Mouse (Mus musculus): ENCODE data around the gene Olfr1417.
"Not testable (repeated sequence)": the region's sequence is repeated elsewhere in the genome, so short reads cannot be mapped to it uniquely, and the experiment has no call there.

Olfr1417 gene

DNA sequence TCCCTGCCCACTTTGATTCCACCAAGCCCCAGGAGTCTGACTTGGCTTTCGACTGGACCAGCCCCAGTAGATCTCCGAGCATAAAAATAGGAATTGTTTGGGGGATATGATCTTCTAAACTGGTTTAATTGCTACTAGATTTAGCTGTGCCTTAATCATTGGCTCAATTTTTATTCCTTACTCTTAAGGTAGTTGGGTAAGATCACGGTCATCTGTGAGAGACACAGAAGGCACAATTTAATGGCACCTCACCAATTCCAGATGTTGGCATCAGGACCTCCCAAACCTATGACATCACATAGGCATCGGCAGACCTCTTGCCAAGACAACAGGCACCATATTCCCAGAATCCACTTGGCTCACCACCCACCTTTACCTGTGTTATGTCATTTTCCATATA is at the start of gene Olfr1417:
Gene Olfr1417, minus strand, starts transcription at position 101 of the 400 bp plus-strand sequence.
- no peak for DNase-seq

- DNase-seq, result no peak
Observed at GRCm38 (mm10) chr19:11886265-11886664, 47.2 kb upstream of the Olfr1417 start, which contains the start of gene Olfr1420. Olfr1420 (plus strand) TSS chr19:11886565.

GRCm38 (mm10) chr19:11878404-11878803 is 39.4 kb upstream of the Olfr1417 start:
- not testable (repeated sequence) for DNase-seq

GRCm38 (mm10) chr19:11875006-11875405 is 36.0 kb upstream of the Olfr1417 start, which contains the start of gene Olfr1419:
Olfr1419 (minus strand) TSS chr19:11875106.
- DNase-seq, result no peak

DNA sequence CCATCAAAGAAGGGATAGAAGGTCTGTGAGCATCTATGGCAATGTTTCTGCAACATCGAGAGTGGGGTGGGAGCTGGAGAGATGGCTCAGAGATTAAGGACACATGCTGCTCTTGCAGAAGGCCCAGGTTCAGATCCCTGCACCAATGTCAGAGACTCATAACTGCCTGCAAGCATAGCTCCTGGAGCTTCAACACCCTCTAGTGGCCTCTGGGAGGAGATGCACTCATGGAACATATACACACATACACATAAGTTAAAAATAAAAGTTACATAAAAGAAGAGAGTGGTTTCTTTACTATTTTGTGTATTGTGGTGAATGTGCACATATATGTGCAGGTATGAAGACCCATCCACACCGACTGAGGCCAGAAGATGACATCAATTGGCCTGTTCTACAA is 28.8 kb upstream of the Olfr1417 start:
- DNase-seq, result no peak

DNA sequence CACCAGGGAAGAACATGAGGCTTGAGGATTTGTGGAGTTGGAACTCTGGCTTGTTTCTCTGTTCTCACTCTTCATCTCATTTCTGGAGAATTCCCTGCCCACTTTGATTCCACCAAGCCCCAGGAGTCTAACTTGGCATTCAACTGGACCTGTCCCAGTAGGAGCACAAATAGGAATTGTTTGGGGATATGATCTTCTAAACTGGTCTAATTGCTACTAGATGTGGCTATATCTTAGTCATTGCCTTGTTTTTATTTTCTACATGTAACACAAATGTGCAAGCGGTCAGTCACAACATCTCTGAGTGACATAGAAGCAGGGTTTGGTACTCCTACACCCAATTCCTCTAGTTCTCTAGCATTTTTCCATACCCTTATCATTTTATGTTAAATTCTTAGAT is 21.9 kb upstream of the Olfr1417 start, which contains the start of gene Olfr1418:
Gene Olfr1418, minus strand, starts transcription at position 101 of the 400 bp plus-strand sequence.
- DNase-seq, result no peak

DNA sequence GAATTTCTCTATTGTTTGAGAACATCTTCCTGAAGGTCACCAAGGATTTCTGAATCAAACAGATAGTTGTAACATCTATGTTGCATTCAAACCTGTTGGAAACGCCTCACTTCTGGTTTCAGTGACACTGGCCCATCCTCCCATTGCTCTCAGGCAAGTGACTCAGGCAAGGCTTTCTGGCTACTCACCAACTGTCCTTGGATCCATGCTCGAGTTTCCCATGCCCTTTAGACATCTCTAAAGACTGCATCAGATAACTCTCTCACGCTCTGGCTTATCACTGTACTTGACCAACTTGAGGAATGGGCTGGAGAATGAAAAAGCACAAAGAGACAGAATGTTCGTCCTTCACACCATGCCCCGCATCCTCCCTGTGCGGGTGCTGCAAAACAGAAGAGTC is 17.5 kb upstream of the Olfr1417 start:
- no peak for DNase-seq

DNA sequence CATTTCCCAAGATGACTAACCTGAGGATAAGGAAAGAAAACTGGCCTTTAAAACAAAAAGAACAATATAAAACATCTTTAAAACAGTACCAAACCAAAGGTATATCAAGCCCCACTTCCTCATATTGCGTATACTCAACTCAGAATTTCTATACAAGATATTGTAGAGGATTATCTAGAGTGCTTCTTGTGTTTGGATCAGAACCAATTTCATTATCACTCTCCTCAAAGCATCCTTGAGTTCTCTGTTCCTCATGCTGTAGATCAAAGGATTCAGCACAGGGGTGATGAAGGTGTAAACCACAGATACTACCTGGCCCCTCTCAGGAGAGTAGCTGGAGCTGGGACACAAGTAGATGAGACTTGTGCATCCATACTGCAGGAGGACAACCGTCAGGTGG is 15.8 kb upstream of the Olfr1417 start:
- no peak for DNase-seq

GRCm38 (mm10) chr19:11852652-11853051 is 13.6 kb upstream of the Olfr1417 start:
- DNase-seq, result no peak

GRCm38 (mm10) chr19:11846333-11846732 is 7.3 kb upstream of the Olfr1417 start:
- no peak for DNase-seq

DNA sequence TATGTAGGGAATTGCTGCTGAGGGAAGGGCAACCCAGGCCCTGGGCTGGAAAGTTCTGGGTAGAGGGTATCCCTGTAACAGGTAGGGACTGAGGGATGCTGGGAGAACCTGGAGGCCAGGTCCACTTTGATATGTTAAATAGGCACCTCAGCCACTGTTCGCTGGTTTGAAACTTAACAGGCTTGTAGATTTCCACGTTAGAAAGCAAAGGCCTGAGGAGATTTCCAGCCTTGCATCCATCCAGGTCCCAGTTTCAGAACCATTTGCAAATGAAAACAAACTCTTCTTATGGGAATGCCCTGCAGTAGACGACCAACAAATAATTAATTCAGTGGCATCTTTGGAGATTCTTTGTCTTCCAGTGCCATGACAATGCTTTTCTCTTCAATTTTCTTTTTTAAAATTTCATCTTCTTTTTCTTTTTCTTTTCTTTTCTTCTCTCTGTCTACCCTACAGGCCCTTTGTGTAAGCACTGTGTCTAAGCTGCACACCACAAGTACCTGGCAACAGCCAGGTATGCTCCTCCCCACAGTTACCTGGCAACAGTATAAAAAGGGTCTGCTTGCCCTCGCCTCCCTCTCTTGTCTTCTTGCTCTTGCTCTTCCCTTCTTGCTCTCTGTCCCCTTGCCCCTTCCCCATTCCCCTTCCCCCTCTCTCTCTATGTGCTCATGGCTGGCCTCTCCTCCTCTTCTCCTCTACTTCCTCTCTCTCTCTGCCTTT is 15.5 kb downstream of the Olfr1417 start:
- no peak for DNase-seq

DNA sequence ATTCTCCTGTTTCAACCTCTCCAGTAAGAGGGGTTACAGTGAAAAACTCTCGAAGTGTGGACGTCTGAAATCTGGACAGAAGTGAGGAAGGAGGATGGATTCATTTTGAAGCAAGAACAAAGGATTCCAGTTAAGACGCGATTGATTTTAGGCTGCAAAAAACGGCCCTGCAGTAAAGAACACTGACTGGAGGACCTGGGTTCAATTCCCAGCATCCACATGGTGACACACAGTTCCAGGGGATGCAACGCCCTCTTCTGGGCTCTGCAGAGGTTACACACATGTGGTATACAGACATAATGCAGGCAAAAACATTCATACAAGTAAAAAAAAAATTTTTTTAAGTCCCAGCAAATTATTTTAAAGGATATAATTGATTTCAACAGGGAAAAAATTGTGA is 18.8 kb downstream of the Olfr1417 start:
- DNase-seq, result peak in 1 of 2 experiments; percentile 25

DNA sequence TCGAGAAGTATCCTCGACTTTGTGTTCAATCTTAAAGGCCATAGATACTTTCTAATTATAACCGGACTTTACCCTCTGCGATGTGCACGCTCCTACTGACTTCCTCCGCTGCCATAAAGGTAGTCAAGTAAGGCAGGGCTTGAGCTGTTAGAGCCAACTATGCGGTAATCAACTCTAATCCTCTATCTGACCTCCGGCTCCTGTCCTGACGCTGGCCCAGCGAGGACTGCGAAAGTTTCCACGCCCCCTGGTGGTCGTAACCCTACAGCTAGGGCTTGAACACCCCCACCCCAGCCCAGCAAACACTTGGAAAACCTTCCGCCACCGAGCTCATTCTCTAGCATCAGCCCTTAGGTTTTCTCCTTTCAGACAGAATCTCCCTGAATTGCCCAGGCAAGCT is 19.2 kb downstream of the Olfr1417 start:
- DNase-seq, result peak; percentile 68 to 84

DNA sequence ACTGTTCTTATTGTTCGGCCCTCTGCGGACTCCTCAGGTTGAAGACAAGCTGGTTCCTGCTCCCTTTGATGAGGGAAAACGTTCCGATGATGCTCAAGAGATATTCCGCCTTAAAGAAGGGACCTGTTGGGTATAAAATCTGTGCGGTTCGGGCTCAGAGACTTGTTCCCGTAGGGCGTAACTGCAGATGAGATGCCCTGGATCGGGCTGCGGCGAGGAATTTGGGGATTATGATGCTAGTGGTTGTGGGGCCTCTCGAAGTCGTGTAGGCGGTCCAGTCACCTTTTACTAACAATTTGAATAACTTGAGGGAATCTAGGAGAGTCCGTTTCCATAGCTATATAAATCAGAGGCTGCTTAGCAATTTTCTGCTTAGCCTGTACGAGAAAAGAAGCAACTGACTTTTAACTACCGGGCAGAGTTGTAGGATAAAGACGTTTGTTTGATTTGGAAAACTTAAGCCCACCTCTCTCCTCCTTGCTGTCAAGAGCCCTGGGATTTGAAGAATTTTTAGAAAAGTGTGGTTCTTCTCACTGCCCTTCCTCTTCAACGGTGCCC is 19.8 kb downstream of the Olfr1417 start, which contains the start of gene Stx3:
Gene Stx3, minus strand, starts transcription at position 261 of the 558 bp plus-strand sequence.
- DNase-seq, result no peak

DNA sequence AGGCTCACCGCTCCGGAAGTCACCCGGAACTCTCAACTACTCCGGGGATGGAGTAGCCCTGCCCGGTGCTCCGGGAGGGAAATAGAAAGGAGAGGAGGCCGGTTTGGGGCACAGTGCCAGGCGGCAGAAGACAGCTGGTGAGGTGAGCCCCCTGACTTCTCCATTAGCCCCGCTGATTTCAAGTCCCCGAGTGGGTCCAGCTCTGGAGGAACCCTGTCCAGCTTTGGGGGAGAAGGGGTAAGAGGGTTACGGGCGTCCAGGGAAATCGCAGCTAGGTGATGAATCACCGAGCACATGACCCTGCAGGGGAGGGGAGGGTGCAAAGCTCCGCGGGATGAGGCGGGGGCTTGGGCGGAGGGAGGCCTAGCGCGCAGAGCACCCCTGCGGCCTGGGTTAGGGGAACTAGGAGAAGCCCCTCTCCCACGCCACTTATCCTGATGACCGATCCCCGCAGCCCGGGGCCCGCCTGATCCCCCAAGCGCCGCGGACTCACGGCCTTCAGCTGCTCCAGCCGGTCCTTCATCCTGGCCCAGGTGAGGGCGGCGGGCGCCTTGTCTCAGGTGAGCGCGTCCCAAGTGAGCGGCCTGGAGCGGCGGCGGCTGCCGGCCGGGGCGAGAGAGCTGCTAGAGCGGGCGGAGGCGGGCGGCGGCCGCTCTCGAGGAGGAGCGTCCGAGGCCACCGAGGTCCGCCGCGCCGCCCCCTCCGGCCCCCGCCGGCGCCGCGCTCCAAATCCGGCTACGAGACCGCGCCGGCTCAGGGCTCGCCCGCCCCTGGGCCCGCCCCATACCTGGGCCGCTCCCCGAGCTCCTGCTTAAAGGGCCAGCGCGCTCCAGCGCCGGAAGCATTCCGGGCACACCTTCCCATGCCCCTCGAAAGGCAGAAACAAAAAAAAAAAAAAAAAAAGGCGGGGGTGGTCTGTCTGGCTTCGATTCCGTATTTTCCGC is 20.5 kb downstream of the Olfr1417 start:
- DNase-seq, result peak; percentile 83 to 90

DNA sequence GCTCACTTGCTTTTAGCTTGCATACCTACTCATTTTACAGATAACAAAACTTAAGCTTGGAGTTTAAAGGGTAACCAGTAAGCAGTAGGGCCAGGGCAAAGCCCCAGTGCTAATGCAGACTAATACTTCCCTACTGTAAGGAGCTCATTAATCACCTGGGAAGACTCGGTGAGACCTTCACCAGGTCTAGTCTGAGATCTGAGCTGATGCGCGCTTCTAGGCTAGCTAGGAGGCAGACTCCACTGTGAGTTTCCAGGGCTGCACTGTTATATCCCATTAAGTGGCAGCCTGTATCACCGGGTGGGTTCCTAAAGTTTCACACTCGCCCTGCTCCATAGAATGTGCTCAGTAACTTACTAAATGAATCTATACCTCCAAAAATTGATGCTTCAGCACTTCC is 21.4 kb downstream of the Olfr1417 start:
- DNase-seq, result peak in 1 of 2 experiments; percentile 5

- no peak for DNase-seq
Observed at GRCm38 (mm10) chr19:11816706-11817105, 22.3 kb downstream of the Olfr1417 start.

GRCm38 (mm10) chr19:11814742-11815333 is 24.2 kb downstream of the Olfr1417 start:
- DNase-seq, result no peak

DNA sequence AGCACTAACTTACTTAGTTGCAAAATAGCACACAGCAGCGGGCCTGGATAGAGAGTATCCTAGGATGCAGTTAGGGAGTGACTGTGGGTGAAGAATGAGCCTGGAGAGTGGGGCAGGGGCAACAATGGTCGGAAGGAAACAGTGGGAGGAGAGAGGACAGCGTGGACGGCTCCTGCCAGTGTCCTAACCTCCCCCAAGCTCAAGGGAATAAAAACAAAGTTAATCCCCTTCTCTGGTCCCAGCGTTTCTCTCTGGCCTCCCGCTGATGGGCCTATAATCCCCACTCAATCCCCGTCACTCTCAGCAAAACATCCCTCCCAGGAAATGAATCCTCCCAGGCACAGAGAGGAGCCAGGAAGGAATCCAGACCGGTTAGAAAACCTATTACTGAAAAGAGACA is 25.4 kb downstream of the Olfr1417 start:
- DNase-seq, result no peak

- DNase-seq, result no peak
Observed at GRCm38 (mm10) chr19:11813136-11813535, 25.9 kb downstream of the Olfr1417 start.

GRCm38 (mm10) chr19:11811688-11812365 is 27.2 kb downstream of the Olfr1417 start:
- no peak for DNase-seq

DNA sequence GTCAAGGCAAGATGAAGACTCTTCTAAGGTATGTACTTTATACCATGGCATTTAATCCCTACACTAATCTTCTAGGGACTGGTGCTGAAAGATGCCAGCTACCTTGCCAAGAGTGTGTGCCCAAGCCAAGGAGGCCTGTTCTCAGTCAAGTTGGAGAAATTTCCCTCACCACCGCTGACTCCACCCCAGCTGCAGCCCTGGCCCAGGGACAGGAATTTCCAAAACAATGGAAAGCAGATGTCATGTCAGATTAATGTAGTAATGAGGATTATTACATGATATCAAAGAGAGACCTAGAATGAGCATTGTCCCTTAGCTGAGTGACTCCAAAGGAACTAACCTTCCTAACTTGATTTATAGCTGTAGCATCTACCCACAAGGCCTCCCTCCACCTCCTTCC is 28.2 kb downstream of the Olfr1417 start:
- peak in 1 of 2 experiments; percentile 8 for DNase-seq
